Mouse (Mus musculus): ENCODE results near the gene Coro2a.

DNA sequence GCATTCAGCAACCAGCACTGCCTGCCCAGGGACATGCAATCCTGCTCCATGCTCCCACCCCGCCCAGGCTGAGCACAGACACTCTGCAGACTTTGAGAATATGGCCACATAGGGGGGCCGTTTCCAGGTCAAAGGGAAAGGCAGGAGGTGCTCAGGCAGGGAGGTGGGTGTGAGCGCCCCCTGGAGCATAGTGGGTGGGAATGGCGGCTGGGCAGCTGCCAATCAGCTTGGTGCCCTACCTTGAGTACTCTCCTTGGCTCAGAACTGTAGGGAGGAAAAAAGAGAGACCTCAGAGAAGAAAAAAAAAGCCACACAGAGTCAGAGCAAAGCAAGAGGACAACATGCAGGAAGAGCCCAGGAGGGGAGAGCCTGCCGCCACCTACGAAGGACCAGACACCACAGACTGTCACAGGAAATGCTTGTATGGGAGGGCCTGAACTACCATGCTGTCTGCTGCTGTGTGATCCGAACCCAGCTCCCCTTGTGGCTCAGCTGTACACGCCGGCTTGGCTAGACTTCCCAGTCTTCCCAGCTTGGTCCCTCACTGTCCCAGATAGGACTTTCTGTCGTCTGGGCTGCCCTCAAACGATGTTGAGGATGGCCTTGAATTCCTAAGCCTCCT, 16.3 kb upstream of the Coro2a start:
- TF ChIP-seq ELF1 (IDR thresholded peaks at IDR 0.05; ENCODE audit: low read depth, low read length): no peak
- no peak for TF ChIP-seq NRF1 (IDR thresholded peaks at IDR 0.05; ENCODE audit: insufficient read depth, low read depth, low read length, poor library complexity, severe bottlenecking)
